Mouse (Mus musculus) liver, adult 2 months (tissue): Measurements from ENCODE around the gene Prpsap1. TPM values are rescaled to one million over a fixed set of nuclear protein-coding genes. Genes with fewer than 3 reads are reported as not detected.
"Not testable (repeated sequence)": the region's sequence is repeated elsewhere in the genome, so short reads cannot be mapped to it uniquely, and the experiment has no call there.

Experiments used
- DNase-seq: peaks from one replicate; pipeline ENCODE4 v3.0.0-alpha.2; 2011; ENCODE audit warnings: low read depth, low spot score; ENCODE audit errors: extremely low read depth
- H3K27ac ChIP-seq: fragments of 200-500 bp; replicated peaks from 2 replicates; pipeline ENCODE4 v1.5.1; 2012; ENCODE audit warnings: low read depth, mild to moderate bottlenecking, control low read depth, inconsistent platforms, low read length; ENCODE audit not compliant: insufficient read depth
- H3K27me3 ChIP-seq: fragments of 200-500 bp; 2 replicates; pipeline ENCODE4 v1.6.1; 2012; ENCODE audit warnings: mild to moderate bottlenecking, moderate library complexity, low read length, inconsistent platforms; ENCODE audit not compliant: control insufficient read depth, insufficient read depth
- H3K36me3 ChIP-seq: fragments of 200-500 bp; 2 replicates; pipeline ENCODE4 v1.6.1; 2012; ENCODE audit warnings: low read length, inconsistent platforms; ENCODE audit not compliant: control insufficient read depth, insufficient read depth
- H3K4me1 ChIP-seq: fragments of 200-500 bp; 2 replicates; pipeline ENCODE4 v1.6.1; 2011; ENCODE audit warnings: low read length; ENCODE audit not compliant: control insufficient read depth, insufficient read depth
- H3K4me3 ChIP-seq: fragments of 200-500 bp; 2 replicates; pipeline ENCODE4 v1.5.1; 2011; ENCODE audit warnings: low read depth, mild to moderate bottlenecking, control low read depth, low read length, moderate library complexity; ENCODE audit not compliant: insufficient read depth
- H3K79me2 ChIP-seq: fragments of 200-500 bp; 2 replicates; pipeline ENCODE4 v1.6.1; 2012; ENCODE audit warnings: inconsistent platforms, mild to moderate bottlenecking, low read length, moderate library complexity; ENCODE audit not compliant: control insufficient read depth, insufficient read depth
- H3K9ac ChIP-seq: fragments of 200-500 bp; 2 replicates; pipeline ENCODE4 v1.6.1; 2012; ENCODE audit warnings: low read depth, mild to moderate bottlenecking, control low read depth, inconsistent platforms, low read length
- CTCF ChIP-seq: fragments of 200-500 bp; IDR thresholded peaks from 2 replicates; pipeline ENCODE4 v1.5.1; 2011; ENCODE audit warnings: low read depth, low read length, control low read depth
- POLR2A ChIP-seq: fragments of 200-500 bp; IDR thresholded peaks from 2 replicates; pipeline ENCODE4 v1.6.1; 2011; ENCODE audit warnings: low read length, control low read depth; ENCODE audit not compliant: insufficient read depth; ENCODE audit errors: extremely low read depth
- WGBS: fragments of 180-500 bp; shearing (Covaris S2); methylation state at CpG from one replicate; pipeline ENCODE4 v1.1.7; 2018; 5-methylcytosine and 5-hydroxymethylcytosine counted together
- polyA plus RNA-seq: library from polyadenylated mRNA; depleted of rRNA; stranded (reverse); fragments of >200 nt; gene quantifications from 2 replicates; pipeline ENCODE4 v1.2.3, GENCODE M21; 2012
- total RNA-seq: library from RNA; depleted of rRNA; stranded (reverse); fragments of >200 nt; gene quantifications from 2 replicates; pipeline ENCODE4 v1.2.3, GENCODE M21; 2014

Prpsap1 gene
- total and polyA plus RNA-seq, 2 experiments, result 37.7 to 72.8 TPM

DNA sequence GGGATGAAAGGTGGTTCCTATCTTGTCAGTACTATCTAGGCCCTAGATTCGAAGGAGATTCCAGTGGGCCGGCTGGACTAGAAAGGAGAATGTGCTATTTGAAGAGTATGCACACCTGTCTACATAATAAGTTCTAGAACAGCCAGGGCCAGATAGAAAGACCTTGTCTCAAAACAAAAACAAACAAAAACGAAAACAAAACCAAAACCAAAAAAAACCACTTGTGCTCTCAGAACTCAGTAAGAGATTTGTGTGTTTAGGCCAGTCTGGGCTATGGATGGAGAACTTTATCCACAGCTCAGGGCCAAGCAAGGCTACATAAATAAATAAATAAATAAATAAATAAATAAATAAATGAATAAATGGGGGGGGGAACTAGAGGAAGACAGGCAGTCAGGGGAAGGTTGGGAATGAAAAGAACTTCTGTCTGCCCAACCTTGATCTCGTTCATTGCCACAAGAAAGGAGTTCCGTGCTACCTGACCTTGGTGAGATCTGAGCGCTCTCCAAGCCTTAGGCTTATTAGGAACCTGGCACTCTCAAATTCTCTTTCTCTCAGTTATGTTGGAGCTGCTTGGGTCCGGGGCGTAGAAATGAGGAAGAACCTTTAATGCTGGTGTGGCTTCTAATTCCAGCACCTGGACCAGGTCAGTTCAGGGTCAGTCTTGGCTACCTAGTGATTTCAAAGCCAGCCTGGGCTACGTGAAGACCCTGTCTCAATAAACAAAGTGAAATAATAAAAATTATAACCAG is 64.0 kb downstream of the Prpsap1 start:
- H3K9ac ChIP-seq, result no peak overlapping the region
- no peak for DNase-seq
- H3K4me3 ChIP-seq, result no peak overlapping the region
- WGBS, result 90% methylated on average over 9 of the region's 9 CpGs
- no peaks in the 10 kb centered on the region for H3K79me2 ChIP-seq
- H3K36me3 ChIP-seq, result no peaks in the 10 kb centered on the region
- no peak for TF ChIP-seq CTCF
- TF ChIP-seq POLR2A, result no peak
- no peaks in the 10 kb centered on the region for H3K27me3 ChIP-seq
- H3K4me1 ChIP-seq, result peaks cover 5% of the 10 kb centered on the region; the same call in 1 of the 2 replicates
- no peak overlapping the region for H3K27ac ChIP-seq

DNA sequence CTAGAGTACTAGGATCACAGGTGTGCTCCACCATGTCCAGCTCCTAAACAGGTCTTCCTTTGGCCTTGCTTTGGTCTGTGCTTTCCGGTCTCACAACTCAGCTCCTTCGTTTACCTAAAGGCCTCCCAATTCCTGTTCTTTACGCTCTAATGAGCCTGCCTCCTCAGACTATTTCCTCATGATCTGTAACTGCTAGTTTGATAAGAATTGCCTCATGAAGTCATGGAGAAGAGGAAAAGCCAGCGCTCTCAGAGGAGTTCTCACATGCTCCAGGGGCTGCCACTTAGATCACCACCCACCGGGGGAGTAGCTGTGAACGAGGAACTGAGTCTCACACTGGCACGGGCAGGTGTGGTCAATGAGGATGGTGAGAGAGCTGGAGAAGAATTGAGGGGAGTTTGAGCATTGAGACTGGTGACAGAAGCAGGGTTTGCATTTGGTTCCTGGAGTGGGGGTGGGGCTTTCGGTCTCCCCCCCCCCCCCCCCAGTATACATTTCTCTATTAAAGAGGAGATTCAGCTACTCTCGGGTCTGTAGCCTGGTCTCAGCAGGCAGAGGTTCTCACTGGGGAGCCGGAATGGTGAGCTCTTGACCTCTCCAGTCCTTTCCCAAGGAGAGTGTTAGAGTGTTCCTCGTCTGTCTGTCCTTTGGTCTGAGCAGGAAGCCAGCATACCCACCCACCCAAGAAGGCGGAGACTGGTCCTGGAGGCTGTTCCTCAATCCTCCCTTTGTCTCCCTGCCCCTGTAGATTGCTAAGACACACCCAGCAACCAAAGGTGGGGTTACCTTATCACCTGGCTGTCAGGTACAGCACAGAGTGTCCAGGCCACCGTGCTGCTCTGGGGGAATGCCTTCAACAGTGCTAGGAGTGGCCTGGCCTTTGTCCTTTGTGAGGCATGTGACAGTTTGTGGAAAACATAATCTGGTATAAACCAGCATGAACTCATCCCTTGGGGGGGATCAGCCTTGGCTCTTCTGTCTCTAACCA is 64.8 kb downstream of the Prpsap1 start:
- Histone ChIP-seq H3K27ac (no peak overlapping the region), H3K27me3 (no peaks in the 10 kb centered on the region), H3K79me2 (no peaks in the 10 kb centered on the region), H3K36me3 (no peaks in the 10 kb centered on the region), H3K4me3 (no peak overlapping the region), H3K4me1 (peaks cover 2% of the 10 kb centered on the region; the same call in 1 of the 2 replicates), H3K9ac (no peak overlapping the region)
- TF ChIP-seq CTCF, result no peak
- TF ChIP-seq POLR2A, result no peak
- WGBS, result 76% methylated on average over 13 of the region's 13 CpGs
- DNase-seq, result no peak

GRCm38 (mm10) chr11:116426852-116427575 is 67.0 kb downstream of the Prpsap1 start:
- H3K27me3 ChIP-seq, result no peaks in the 10 kb centered on the region
- no peak overlapping the region for H3K9ac ChIP-seq
- H3K4me1 ChIP-seq, result peaks cover 2% of the 10 kb centered on the region; the same call in 1 of the 2 replicates
- H3K79me2 ChIP-seq, result no peaks in the 10 kb centered on the region
- no peak overlapping the region for H3K27ac ChIP-seq
- no peak overlapping the region for H3K4me3 ChIP-seq
- WGBS, result 83% methylated on average over 6 of the region's 6 CpGs
- DNase-seq, result no peak
- H3K36me3 ChIP-seq, result no peaks in the 10 kb centered on the region
- TF ChIP-seq POLR2A, result no peak
- TF ChIP-seq CTCF, result no peak

- not testable (repeated sequence) for H3K36me3 ChIP-seq, H3K4me3 ChIP-seq, H3K9ac ChIP-seq, H3K27me3 ChIP-seq, H3K79me2 ChIP-seq, DNase-seq, H3K4me1 ChIP-seq, H3K27ac ChIP-seq
- 79% methylated on average over 11 of the region's 11 CpGs for WGBS
Observed at GRCm38 (mm10) chr11:116426328-116426727, 67.7 kb downstream of the Prpsap1 start.

DNA sequence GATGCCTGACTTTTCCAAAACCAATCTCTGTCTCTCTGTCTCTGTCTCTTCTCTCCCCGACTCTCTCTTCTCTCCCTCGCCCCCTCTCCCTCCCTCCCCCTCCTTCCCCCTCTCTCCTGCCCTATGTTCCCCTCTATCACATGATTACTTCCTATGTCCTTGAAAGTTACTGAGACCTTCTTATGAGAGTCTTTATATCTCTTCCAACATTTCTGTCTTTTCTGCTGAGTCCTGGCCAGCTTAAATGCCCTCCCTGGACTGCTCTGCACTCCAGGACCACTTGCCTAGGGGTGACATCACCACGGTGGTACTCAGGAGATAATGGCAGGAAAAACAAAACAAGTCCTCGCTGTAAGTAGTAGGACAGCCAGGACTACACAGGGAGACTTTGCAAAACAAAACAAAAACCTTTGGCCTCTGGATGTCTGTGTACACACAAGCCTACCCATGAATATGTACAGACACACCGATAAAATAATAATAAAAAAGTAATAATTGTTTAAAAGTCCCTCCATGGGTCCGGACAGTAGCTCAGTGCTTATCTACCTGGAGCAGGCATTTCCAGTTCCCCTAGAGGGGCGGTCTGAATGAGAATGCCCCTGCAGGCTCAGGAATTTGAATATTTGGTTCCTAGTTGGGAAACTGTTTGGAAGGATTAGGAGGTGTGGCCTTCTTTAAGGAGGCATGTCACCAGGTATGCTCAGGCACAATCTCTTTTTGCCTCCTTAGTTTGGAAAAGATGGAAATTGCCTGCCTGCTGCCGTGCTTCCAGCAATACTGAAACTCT is 69.2 kb downstream of the Prpsap1 start:
- H3K79me2 ChIP-seq, result no peaks in the 10 kb centered on the region
- no peak for TF ChIP-seq POLR2A
- no peak for TF ChIP-seq CTCF
- no peaks in the 10 kb centered on the region for H3K36me3 ChIP-seq
- WGBS, result 55% methylated on average over 8 of the region's 8 CpGs
- no peaks in the 10 kb centered on the region for H3K4me1 ChIP-seq
- no peak for DNase-seq
- H3K4me3 ChIP-seq, result no peak overlapping the region
- no peaks in the 10 kb centered on the region for H3K27me3 ChIP-seq
- no peak overlapping the region for H3K9ac ChIP-seq
- H3K27ac ChIP-seq, result peak overlapping the region; percentile 44
